Mouse (Mus musculus) C3H10T1/2 (cell line): ENCODE data around the gene Thap4. TPM values are rescaled to one million over a fixed set of nuclear protein-coding genes. Genes with fewer than 3 reads are reported as not detected.

ENCODE experiments used
- polyA plus RNA-seq, 2 experiments: library from polyadenylated mRNA; unstranded; fragments of >200 nt; fragmentation: generic; extraction: Trizol; gene quantifications; one replicate each; pipeline ENCODE4 v1.2.1; 2012; ENCODE audit warnings: missing spikeins in 2 of 2

The Thap4 gene
- polyA plus RNA-seq, result 10 to 100 TPM; 91.2 to 93.2 TPM

GRCm38 (mm10) chr1:93754573-93755290 lies at the start of gene Thap4:
Gene Thap4, minus strand, starts transcription at chr1:93754864.

GRCm38 (mm10) chr1:93803556-93804507 lies 49.2 kb upstream of the Thap4 start, which contains the start of gene Ing5:
Gene Ing5, plus strand, starts transcription at chr1:93803965.

GRCm38 (mm10) chr1:93801741-93802238 lies 47.1 kb upstream of the Thap4 start, which contains the start of gene Dtymk:
Gene Dtymk, minus strand, starts transcription at chr1:93801934.

GRCm38 (mm10) chr1:93751290-93751689 lies 3.4 kb downstream of the Thap4 start, which contains the start of gene Atg4b:
Gene Atg4b, plus strand, starts transcription at chr1:93751500.

GRCm38 (mm10) chr1:93685401-93686244 lies 69.0 kb downstream of the Thap4 start, which contains the start of gene Bok:
Gene Bok, plus strand, starts transcription at chr1:93685660.

GRCm38 (mm10) chr1:93658559-93658958 lies 96.1 kb downstream of the Thap4 start, which contains the start of gene Stk25:
Gene Stk25, minus strand, starts transcription at chr1:93658659.

Other genes with a start within 250 kb of the Thap4 start
- 1 to 10 TPM in 1 of 2 experiments, under 1 TPM in 1; 0.78 to 5.4 TPM for gene Farp2, start 242.8 kb downstream of the Thap4 start, polyA plus RNA-seq
- 10 to 100 TPM; 26.9 to 99.9 TPM for gene Stk25, start 96.2 kb downstream of the Thap4 start, polyA plus RNA-seq
- 10 to 100 TPM in 1 of 2 experiments, 1 to 10 TPM in 1; 7.0 to 22.0 TPM for gene Bok, start 69.2 kb downstream of the Thap4 start, polyA plus RNA-seq
- 10 to 100 TPM; 35.1 to 37.8 TPM for gene Atg4b, start 3.4 kb downstream of the Thap4 start, polyA plus RNA-seq
- 100 to 1,000 TPM; 137 to 203 TPM for gene Dtymk, start 47.1 kb upstream of the Thap4 start, polyA plus RNA-seq
- 1 to 10 TPM; 2.4 to 4.0 TPM for gene Ing5, start 49.1 kb upstream of the Thap4 start, polyA plus RNA-seq
- 10 to 100 TPM in 1 of 2 experiments, 1 to 10 TPM in 1; 4.5 to 13.5 TPM for gene D2hgdh, start 70.0 kb upstream of the Thap4 start, polyA plus RNA-seq
- gene Gal3st2, start 106.4 kb upstream of the Thap4 start, polyA plus RNA-seq, result not detected
- under 1 TPM in 1 of 2 experiments, not detected in 1; 0.06 TPM for gene Gal3st2b, start 163.4 kb upstream of the Thap4 start, polyA plus RNA-seq
- gene Gal3st2c, start 235.6 kb upstream of the Thap4 start, polyA plus RNA-seq, result not detected